Mouse (Mus musculus): ENCODE results near the gene Galnt15. TPM values are rescaled to one million over a fixed set of nuclear protein-coding genes. Genes with fewer than 3 reads are reported as not detected.
"Not testable (repeated sequence)": the region's sequence is repeated elsewhere in the genome, so short reads cannot be mapped to it uniquely, and the experiment has no call there.

Gene Galnt15
- polyA plus RNA-seq, 1 experiment: not detected

DNA sequence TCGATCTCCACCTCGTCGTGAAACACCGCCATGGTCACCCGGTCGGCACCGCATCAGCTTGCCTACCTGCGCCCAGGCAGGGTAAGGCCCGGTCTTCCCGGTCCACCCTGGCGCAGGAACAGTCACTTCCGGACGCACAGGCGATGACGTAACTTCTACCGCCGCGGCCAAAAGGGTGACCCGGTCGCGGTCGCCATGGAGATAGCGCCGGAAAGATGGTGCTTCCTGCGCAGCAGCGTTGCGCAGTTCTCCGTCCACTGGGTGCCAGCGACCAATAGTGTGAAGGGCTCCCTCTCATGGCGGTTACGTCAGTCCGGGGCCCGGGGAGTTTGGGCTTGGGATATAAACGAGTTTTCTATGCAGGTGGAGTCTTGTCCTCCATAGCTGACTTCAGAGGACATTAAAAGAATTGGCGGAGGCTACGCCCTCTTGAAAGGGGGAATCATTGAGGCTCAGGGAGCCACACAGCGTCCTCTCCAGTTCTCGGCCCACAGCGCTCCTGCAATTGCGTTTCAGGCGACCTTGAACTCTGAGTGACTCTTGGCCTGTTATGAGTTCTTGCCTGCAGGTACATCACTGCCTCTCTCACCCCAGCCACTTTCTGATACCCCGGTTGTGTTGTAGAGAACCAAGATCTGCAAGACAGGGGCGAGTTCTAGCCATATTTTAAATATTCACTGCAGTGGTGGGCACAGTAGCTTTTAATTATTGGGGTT lies 56.9 kb downstream of the Galnt15 start, which contains the start of gene Dph3:
Gene Dph3 (minus strand): TSS at position 244 of the 716 bp plus-strand sequence.
- peak within 1 kb of the TSS; percentile 89 for H3K27ac ChIP-seq (ENCODE audit: insufficient read depth, low read length)
- peak within 1 kb of the TSS; percentile 79 for H3K9ac ChIP-seq (ENCODE audit: low read depth, poor library complexity, severe bottlenecking)
- H3K36me3 ChIP-seq (ENCODE audit: control insufficient read depth, insufficient read depth, low read length, poor library complexity, severe bottlenecking): peaks cover 20% of the 10 kb centered on the region
- H3K4me3 ChIP-seq (ENCODE audit: low read depth, low read length): peak within 1 kb of the TSS; percentile 94
- no peaks in the 10 kb centered on the region for H3K27me3 ChIP-seq (ENCODE audit: control insufficient read depth, insufficient read depth, low read length, poor library complexity, severe bottlenecking)
- TF ChIP-seq EP300 (IDR thresholded peaks at IDR 0.05; ENCODE audit: insufficient read depth, low read depth, low read length) (no peak), POLR2A (IDR thresholded peaks at IDR 0.05; ENCODE audit: insufficient read depth, low read length) (no peak), CTCF (IDR thresholded peaks at IDR 0.05; ENCODE audit: low read depth, low read length) (peak; percentile 27)
- no peaks in the 10 kb centered on the region for H3K4me1 ChIP-seq (ENCODE audit: control insufficient read depth, insufficient read depth, low read length)
- no peaks in the 10 kb centered on the region for H3K9me3 ChIP-seq (replicated peaks; ENCODE audit: control insufficient read depth, insufficient read depth, low read length, poor library complexity, severe bottlenecking)

DNA sequence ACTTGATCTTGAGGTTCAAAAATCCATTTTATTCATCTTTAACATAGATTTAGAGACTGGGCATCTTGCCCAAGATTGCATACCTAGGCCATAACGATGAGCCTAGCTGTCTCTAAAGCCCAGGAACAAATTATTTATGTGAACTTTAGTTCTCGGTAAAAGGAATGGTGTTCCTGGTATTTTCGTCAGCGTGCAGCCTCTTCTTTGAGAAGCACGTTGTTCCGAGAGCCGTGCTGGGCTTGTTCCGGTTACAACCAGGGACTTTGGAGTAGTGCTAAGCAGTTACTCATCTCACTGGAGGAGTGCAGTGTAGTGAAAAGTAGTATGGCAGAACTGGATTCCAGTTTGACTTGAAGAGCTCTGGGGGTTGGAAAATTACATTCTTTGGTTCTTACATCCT lies 57.4 kb downstream of the Galnt15 start:
- Histone ChIP-seq H3K4me1 (ENCODE audit: control insufficient read depth, insufficient read depth, low read length) (no peaks in the 10 kb centered on the region), H3K4me3 (ENCODE audit: low read depth, low read length) (peak overlapping the region; percentile 94), H3K36me3 (ENCODE audit: control insufficient read depth, insufficient read depth, low read length, poor library complexity, severe bottlenecking) (peaks cover 21% of the 10 kb centered on the region), H3K9ac (ENCODE audit: low read depth, poor library complexity, severe bottlenecking) (peak overlapping the region; percentile 79), H3K27me3 (ENCODE audit: control insufficient read depth, insufficient read depth, low read length, poor library complexity, severe bottlenecking) (no peaks in the 10 kb centered on the region), H3K27ac (ENCODE audit: insufficient read depth, low read length) (peak overlapping the region; percentile 89), H3K9me3 (replicated peaks; ENCODE audit: control insufficient read depth, insufficient read depth, low read length, poor library complexity, severe bottlenecking) (no peaks in the 10 kb centered on the region)
- no peak for TF ChIP-seq CTCF (IDR thresholded peaks at IDR 0.05; ENCODE audit: low read depth, low read length)
- TF ChIP-seq EP300 (IDR thresholded peaks at IDR 0.05; ENCODE audit: insufficient read depth, low read depth, low read length): no peak
- TF ChIP-seq POLR2A (IDR thresholded peaks at IDR 0.05; ENCODE audit: insufficient read depth, low read length): no peak

DNA sequence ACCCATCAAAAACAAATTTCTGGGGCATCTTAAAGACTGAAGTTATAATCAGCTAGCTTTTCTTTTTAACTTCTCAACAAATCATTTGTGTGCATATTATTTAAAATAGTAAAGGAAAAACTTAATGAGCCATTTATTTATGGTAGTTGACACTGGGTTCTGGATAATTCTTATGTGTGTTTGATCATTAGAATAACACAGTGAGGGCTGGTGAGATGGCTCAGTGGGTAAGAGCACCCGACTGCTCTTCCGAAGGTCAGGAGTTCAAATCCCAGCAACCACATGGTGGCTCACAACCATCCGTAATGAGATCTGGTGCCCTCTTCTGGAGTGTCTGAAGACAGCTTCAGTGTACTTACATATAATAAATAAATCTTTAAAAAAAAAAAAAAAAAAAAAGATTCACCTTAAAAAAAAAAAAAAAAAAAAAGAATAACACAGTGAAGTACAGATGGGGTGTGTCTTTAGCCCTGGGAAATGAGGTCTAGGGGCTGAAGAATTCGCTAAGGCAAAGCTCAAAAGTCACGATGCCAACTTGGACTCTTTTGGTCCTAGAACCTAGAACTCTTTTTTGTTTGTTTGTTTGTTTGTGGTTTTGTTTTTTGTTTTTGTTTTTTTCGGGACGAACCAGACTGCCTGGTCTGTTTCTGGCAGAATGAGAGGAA lies 58.9 kb downstream of the Galnt15 start:
- H3K27ac ChIP-seq (ENCODE audit: insufficient read depth, low read length): 0 out of 2 replicates have a peak overlapping the region, but pooled peaks have one; percentile 61
- H3K9ac ChIP-seq (ENCODE audit: low read depth, poor library complexity, severe bottlenecking): peak overlapping the region; percentile 44
- not testable (repeated sequence) for H3K27me3 ChIP-seq (ENCODE audit: control insufficient read depth, insufficient read depth, low read length, poor library complexity, severe bottlenecking); H3K4me3 ChIP-seq (ENCODE audit: low read depth, low read length); H3K9me3 ChIP-seq (replicated peaks; ENCODE audit: control insufficient read depth, insufficient read depth, low read length, poor library complexity, severe bottlenecking); H3K4me1 ChIP-seq (ENCODE audit: control insufficient read depth, insufficient read depth, low read length)
- peaks cover 18% of the 10 kb centered on the region for H3K36me3 ChIP-seq (ENCODE audit: control insufficient read depth, insufficient read depth, low read length, poor library complexity, severe bottlenecking)

DNA sequence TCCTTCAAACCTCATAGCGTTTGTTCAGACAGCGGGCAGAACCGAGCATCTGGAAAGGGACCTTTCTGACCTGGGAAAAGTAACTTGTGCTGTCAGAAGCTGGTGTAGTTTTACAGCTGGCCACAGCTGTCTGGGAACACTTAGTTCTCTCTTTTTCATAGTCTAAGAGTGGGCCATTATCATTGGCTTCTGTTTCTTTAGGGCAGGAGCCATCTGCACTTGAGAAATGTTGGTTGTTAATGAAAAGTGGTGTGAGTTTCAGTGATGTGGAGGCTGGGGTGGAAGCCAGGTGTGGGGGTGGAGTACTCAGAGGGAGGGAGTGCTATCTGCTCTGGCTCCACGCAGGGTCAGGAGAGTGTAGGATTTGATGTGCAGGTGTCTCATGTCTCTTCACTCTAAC lies 62.3 kb downstream of the Galnt15 start:
- Histone ChIP-seq H3K36me3 (ENCODE audit: control insufficient read depth, insufficient read depth, low read length, poor library complexity, severe bottlenecking) (peaks cover 39% of the 10 kb centered on the region), H3K27ac (ENCODE audit: insufficient read depth, low read length) (no peak overlapping the region), H3K4me1 (ENCODE audit: control insufficient read depth, insufficient read depth, low read length) (no peaks in the 10 kb centered on the region), H3K9me3 (replicated peaks; ENCODE audit: control insufficient read depth, insufficient read depth, low read length, poor library complexity, severe bottlenecking) (no peaks in the 10 kb centered on the region), H3K27me3 (ENCODE audit: control insufficient read depth, insufficient read depth, low read length, poor library complexity, severe bottlenecking) (no peaks in the 10 kb centered on the region), H3K4me3 (ENCODE audit: low read depth, low read length) (no peak overlapping the region), H3K9ac (ENCODE audit: low read depth, poor library complexity, severe bottlenecking) (no peak overlapping the region)
- TF ChIP-seq CTCF (IDR thresholded peaks at IDR 0.05; ENCODE audit: low read depth, low read length) (no peak), EP300 (IDR thresholded peaks at IDR 0.05; ENCODE audit: insufficient read depth, low read depth, low read length) (no peak), POLR2A (IDR thresholded peaks at IDR 0.05; ENCODE audit: insufficient read depth, low read length) (no peak)

DNA sequence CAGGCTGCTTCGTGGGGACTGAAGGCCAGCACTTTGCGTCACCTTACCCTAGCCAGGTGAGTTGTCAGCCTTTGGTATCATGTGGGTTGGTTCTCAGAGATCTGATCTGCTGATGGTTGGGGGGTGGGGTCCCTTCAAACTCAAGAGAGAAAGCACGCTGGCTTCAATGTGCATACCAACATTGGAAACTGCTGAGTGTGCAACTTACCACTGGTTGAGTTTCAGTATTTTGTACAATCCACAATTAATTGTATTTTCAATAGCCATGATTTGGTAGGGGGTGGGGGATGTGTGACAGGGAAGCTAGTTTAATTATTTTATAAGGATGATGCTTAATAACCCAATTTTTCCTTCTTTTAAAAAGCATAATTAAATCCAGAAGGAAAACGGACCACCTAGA lies 62.9 kb downstream of the Galnt15 start:
- Histone ChIP-seq H3K27ac (ENCODE audit: insufficient read depth, low read length) (no peak overlapping the region), H3K9me3 (replicated peaks; ENCODE audit: control insufficient read depth, insufficient read depth, low read length, poor library complexity, severe bottlenecking) (no peaks in the 10 kb centered on the region), H3K9ac (ENCODE audit: low read depth, poor library complexity, severe bottlenecking) (no peak overlapping the region), H3K4me1 (ENCODE audit: control insufficient read depth, insufficient read depth, low read length) (no peaks in the 10 kb centered on the region), H3K36me3 (ENCODE audit: control insufficient read depth, insufficient read depth, low read length, poor library complexity, severe bottlenecking) (peaks cover 44% of the 10 kb centered on the region), H3K27me3 (ENCODE audit: control insufficient read depth, insufficient read depth, low read length, poor library complexity, severe bottlenecking) (no peaks in the 10 kb centered on the region), H3K4me3 (ENCODE audit: low read depth, low read length) (no peak overlapping the region)
- TF ChIP-seq EP300 (IDR thresholded peaks at IDR 0.05; ENCODE audit: insufficient read depth, low read depth, low read length): no peak

DNA sequence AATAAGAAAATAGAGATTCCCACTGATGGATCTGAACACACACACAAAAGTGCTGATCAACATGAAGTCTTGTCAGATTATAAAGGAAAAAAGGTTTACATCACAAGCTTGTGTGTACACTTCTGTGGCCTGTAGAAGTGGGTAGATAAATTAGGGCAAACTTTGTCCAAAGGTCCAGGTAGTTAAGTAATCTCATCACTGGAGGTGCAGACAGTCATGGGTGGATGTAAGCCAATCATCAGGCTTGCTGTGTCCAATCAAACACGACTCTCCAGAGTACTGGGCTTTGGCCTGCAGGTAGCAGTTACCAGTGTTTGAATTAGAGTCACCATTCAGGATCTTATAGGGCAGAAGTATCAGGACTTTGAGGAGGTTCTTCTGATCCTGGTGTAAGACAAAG lies 64.2 kb downstream of the Galnt15 start:
- H3K9me3 ChIP-seq (replicated peaks; ENCODE audit: control insufficient read depth, insufficient read depth, low read length, poor library complexity, severe bottlenecking): no peaks in the 10 kb centered on the region
- no peaks in the 10 kb centered on the region for H3K4me1 ChIP-seq (ENCODE audit: control insufficient read depth, insufficient read depth, low read length)
- no peak overlapping the region for H3K9ac ChIP-seq (ENCODE audit: low read depth, poor library complexity, severe bottlenecking)
- H3K4me3 ChIP-seq (ENCODE audit: low read depth, low read length): no peak overlapping the region
- peaks cover 55% of the 10 kb centered on the region for H3K36me3 ChIP-seq (ENCODE audit: control insufficient read depth, insufficient read depth, low read length, poor library complexity, severe bottlenecking)
- no peak for TF ChIP-seq POLR2A (IDR thresholded peaks at IDR 0.05; ENCODE audit: insufficient read depth, low read length)
- no peak for TF ChIP-seq EP300 (IDR thresholded peaks at IDR 0.05; ENCODE audit: insufficient read depth, low read depth, low read length)
- TF ChIP-seq CTCF (IDR thresholded peaks at IDR 0.05; ENCODE audit: low read depth, low read length): no peak
- H3K27me3 ChIP-seq (ENCODE audit: control insufficient read depth, insufficient read depth, low read length, poor library complexity, severe bottlenecking): no peaks in the 10 kb centered on the region
- no peak overlapping the region for H3K27ac ChIP-seq (ENCODE audit: insufficient read depth, low read length)
